9 mouse cellular contexts compared by ENCODE assay signal in the genomic region with DNA sequence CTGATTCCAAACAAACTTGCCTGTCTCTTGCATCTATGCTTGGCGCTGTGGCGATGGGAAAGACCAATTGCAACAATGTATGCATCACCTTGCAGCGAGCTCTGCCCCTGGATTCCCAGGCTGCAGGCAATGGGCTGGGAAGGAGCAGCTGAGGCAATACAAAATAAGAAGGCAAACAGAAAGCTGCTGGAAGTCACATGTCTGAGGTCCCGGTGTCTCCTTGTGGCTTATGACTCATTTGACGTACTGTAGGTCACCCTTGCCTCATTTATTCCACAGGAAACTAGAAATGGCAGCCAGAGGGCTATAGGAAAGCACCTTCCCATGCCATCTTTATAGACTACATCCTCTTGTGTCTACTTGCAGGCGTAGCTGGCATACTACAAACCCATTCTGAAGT.
"Had no signal": no experiment of that assay in that cellular context is flagged by ENCODE, and none has a peak within 500 bp of the region (broad histone marks: within the 10 kb centered on the region; RNA-seq: fewer than 3 reads in every experiment).

No protein-coding gene starts in this region.

- ATAC-seq: midbrain, embryonic 13.5 days had no signal

- H3K4me1 ChIP-seq: limb, embryonic 13.5 days; midbrain, embryonic 13.5 days had no signal

- DNase-seq: lung, adult 18-20 months; lung, postnatal 36 days; thymus, adult 2 months had no signal

- H3K27ac ChIP-seq: left cerebral cortex, adult 2 months; limb, embryonic 13.5 days; liver, embryonic 14.5 days; midbrain, embryonic 13.5 days; neural tube, embryonic 12.5 days; stomach, postnatal 0 days had no signal

- H3K36me3 ChIP-seq: limb, embryonic 13.5 days; midbrain, embryonic 13.5 days; neural tube, embryonic 12.5 days had no signal

- H3K27me3 ChIP-seq: limb, embryonic 13.5 days; midbrain, embryonic 13.5 days; neural tube, embryonic 12.5 days had no signal

- H3K4me2 ChIP-seq: limb, embryonic 13.5 days; midbrain, embryonic 13.5 days; neural tube, embryonic 12.5 days had no signal

- H3K9me3 ChIP-seq: midbrain, embryonic 13.5 days; neural tube, embryonic 12.5 days had no signal

- H3K9ac ChIP-seq: limb, embryonic 13.5 days; liver, embryonic 14.5 days; midbrain, embryonic 13.5 days; neural tube, embryonic 12.5 days had no signal

- H3K4me3 ChIP-seq: left cerebral cortex, adult 2 months; limb, embryonic 13.5 days; midbrain, embryonic 13.5 days; neural tube, embryonic 12.5 days had no signal
